ENCODE assay signal across 9 mouse cellular contexts in genomic region chr6:89413481-89413884, GRCm38 (mm10). TPM values are rescaled to one million over a fixed set of nuclear protein-coding genes. Genes with fewer than 3 reads are reported as not detected.
DNase-seq lines count a peak whose midpoint lies in the region; ATAC-seq and TF ChIP-seq lines count a peak whose summit lies in the region.
"Had no signal": no experiment of that assay in that cellular context is flagged by ENCODE, and none has a peak within 500 bp of the region (broad histone marks: within the 10 kb centered on the region; RNA-seq: fewer than 3 reads in every experiment).

No protein-coding gene starts in this region.

- H3K4me1 ChIP-seq in limb, embryonic 15.5 days = peaks cover 5% of the 10 kb centered on the region; the same call in 1 of the 2 replicates
- no peaks in the 10 kb centered on the region for H3K4me1 ChIP-seq in limb, embryonic 10.5 days
- peaks cover 10% of the 10 kb centered on the region for H3K4me1 ChIP-seq in intestine, embryonic 16.5 days (ENCODE audit: control insufficient read depth, insufficient read depth, low read length)
- no peaks in the 10 kb centered on the region for H3K4me1 ChIP-seq in midbrain, embryonic 13.5 days (replicated peaks)
- H3K4me1 ChIP-seq: neural tube, embryonic 15.5 days had no signal

- H3K4me2 ChIP-seq in limb, embryonic 15.5 days = no peak overlapping the region
- H3K4me2 ChIP-seq in intestine, embryonic 16.5 days (ENCODE audit: low read depth, low read length) = no peak overlapping the region
- peak overlapping the region; percentile 59 for H3K4me2 ChIP-seq in myocyte (ENCODE audit: low read depth)
- no peak overlapping the region for H3K4me2 ChIP-seq in midbrain, embryonic 13.5 days (replicated peaks)
- H3K4me2 ChIP-seq: neural tube, embryonic 15.5 days had no signal

- no peak for TF ChIP-seq POLR2A in myocyte (IDR thresholded peaks at IDR 0.05; ENCODE audit: insufficient read length, low read depth)

- H3K9me3 ChIP-seq in limb, embryonic 15.5 days = no peaks in the 10 kb centered on the region
- no peaks in the 10 kb centered on the region for H3K9me3 ChIP-seq in limb, embryonic 10.5 days (replicated peaks)
- no peaks in the 10 kb centered on the region for H3K9me3 ChIP-seq in intestine, embryonic 16.5 days (ENCODE audit: control insufficient read depth, low read length)
- no peaks in the 10 kb centered on the region for H3K9me3 ChIP-seq in midbrain, embryonic 13.5 days
- H3K9me3 ChIP-seq: neural tube, embryonic 15.5 days had no signal

- no peaks in the 10 kb centered on the region for H3K27me3 ChIP-seq in limb, embryonic 15.5 days
- no peaks in the 10 kb centered on the region for H3K27me3 ChIP-seq in limb, embryonic 10.5 days (ENCODE audit: low read depth, poor library complexity, severe bottlenecking)
- no peaks in the 10 kb centered on the region for H3K27me3 ChIP-seq in intestine, embryonic 16.5 days (replicated peaks; ENCODE audit: control insufficient read depth, insufficient read depth, low read length)
- H3K27me3 ChIP-seq in myocyte (ENCODE audit: control insufficient read depth, insufficient read depth, insufficient read length) = no peaks in the 10 kb centered on the region
- no peaks in the 10 kb centered on the region for H3K27me3 ChIP-seq in midbrain, embryonic 13.5 days
- H3K27me3 ChIP-seq: neural tube, embryonic 15.5 days had no signal

- H3K4me3 ChIP-seq in limb, embryonic 15.5 days = no peak overlapping the region
- no peak overlapping the region for H3K4me3 ChIP-seq in limb, embryonic 10.5 days
- H3K4me3 ChIP-seq in intestine, embryonic 16.5 days (ENCODE audit: low read length) = no peak overlapping the region
- H3K4me3 ChIP-seq in myocyte = no peak overlapping the region
- no peak overlapping the region for H3K4me3 ChIP-seq in midbrain, embryonic 13.5 days (replicated peaks)
- H3K4me3 ChIP-seq: neural tube, embryonic 15.5 days had no signal

- no peak overlapping the region for H3K9ac ChIP-seq in limb, embryonic 15.5 days
- no peak overlapping the region for H3K9ac ChIP-seq in intestine, embryonic 16.5 days (ENCODE audit: low read depth, low read length)
- no peak overlapping the region for H3K9ac ChIP-seq in midbrain, embryonic 13.5 days (replicated peaks)
- H3K9ac ChIP-seq: neural tube, embryonic 15.5 days had no signal

- peak overlapping the region; percentile 54; the same call in 1 of the 2 replicates for H3K27ac ChIP-seq in limb, embryonic 15.5 days
- no peak overlapping the region for H3K27ac ChIP-seq in limb, embryonic 10.5 days
- peak overlapping the region; percentile 55 for H3K27ac ChIP-seq in intestine, embryonic 16.5 days (ENCODE audit: low read length)
- no peak overlapping the region for H3K27ac ChIP-seq in midbrain, embryonic 13.5 days
- H3K27ac ChIP-seq: neural tube, embryonic 15.5 days had no signal

- no peak for ATAC-seq in limb, embryonic 15.5 days (ENCODE audit: insufficient number of reproducible peaks, low FRiP score, low TSS enrichment, low read depth)
- ATAC-seq in intestine, embryonic 16.5 days = peak; percentile 52
- ATAC-seq in midbrain, embryonic 13.5 days = no peak

- H3K36me3 ChIP-seq in limb, embryonic 15.5 days = no peaks in the 10 kb centered on the region
- no peaks in the 10 kb centered on the region for H3K36me3 ChIP-seq in limb, embryonic 10.5 days
- H3K36me3 ChIP-seq in intestine, embryonic 16.5 days (ENCODE audit: control insufficient read depth, insufficient read depth, low read length) = no peaks in the 10 kb centered on the region
- no peaks in the 10 kb centered on the region for H3K36me3 ChIP-seq in myocyte (ENCODE audit: control insufficient read depth, insufficient read depth)
- H3K36me3 ChIP-seq in midbrain, embryonic 13.5 days = no peaks in the 10 kb centered on the region

- no peaks in the 10 kb centered on the region for H3K79me2 ChIP-seq in myocyte (ENCODE audit: control insufficient read depth, insufficient read depth)

- no peak overlapping the region for H3ac ChIP-seq in myocyte (ENCODE audit: control insufficient read depth, insufficient read length)

- DNase-seq in limb, embryonic 10.5 days (ENCODE audit: low spot score) = no peak
- peak; percentile 75 for DNase-seq in NIH3T3 (ENCODE audit: low read depth)
- no peak for DNase-seq in cerebellum, adult 8-10 months
- DNase-seq: gastrocnemius, postnatal 14 days had no signal

TF ChIP-seq in myocyte, 11 proteins besides CTCF, POLR2A, EP300 and RAD21:
- no peak for TF ChIP-seq TCF12 (IDR thresholded peaks at IDR 0.05; ENCODE audit: insufficient read depth, poor library complexity, severe bottlenecking)
- TF ChIP-seq MYOD1 (IDR thresholded peaks at IDR 0.05; ENCODE audit: control insufficient read depth in 1 of 3, insufficient read length in 2 of 3, low read depth in 2 of 3) = no peak
- TF ChIP-seq USF1 (IDR thresholded peaks at IDR 0.05; ENCODE audit: low read depth) = no peak
- TF ChIP-seq CEBPB (IDR thresholded peaks at IDR 0.05; ENCODE audit: insufficient read depth, poor library complexity, severe bottlenecking) = no peak
- no peak for TF ChIP-seq POLR2AphosphoS2 (IDR thresholded peaks at IDR 0.05; ENCODE audit: insufficient read length, low read depth)
- no peak for TF ChIP-seq MYOG (IDR thresholded peaks at IDR 0.05; ENCODE audit: control insufficient read depth in 1 of 3, insufficient read depth in 1 of 3, insufficient read length in 2 of 3, low read depth in 2 of 3)
- TF ChIP-seq REST (IDR thresholded peaks at IDR 0.05; ENCODE audit: insufficient read depth, insufficient read length) = no peak
- TF ChIP-seq MAX (IDR thresholded peaks at IDR 0.05; ENCODE audit: low read depth) = no peak
- TF ChIP-seq TCF3 (IDR thresholded peaks at IDR 0.05; ENCODE audit: insufficient read length, low read depth) = no peak
- no peak for TF ChIP-seq E2F4 (IDR thresholded peaks at IDR 0.05; ENCODE audit: insufficient read depth)
- TF ChIP-seq SRF (IDR thresholded peaks at IDR 0.05; ENCODE audit: control insufficient read depth, insufficient read length, low read depth) = no peak

RNA-seq across cellular contexts. Expression of gene Plxna1, which starts 51.1 kb away (rescaled TPM):
- 24.4 and 31.8 TPM in 2 replicates for polyA plus RNA-seq in limb, embryonic 15.5 days (2015; fragmentation: Nextera tagmentation; extraction: Ambion mirVana)
- 28.6 and 29.5 TPM in 2 replicates for polyA plus RNA-seq in limb, embryonic 10.5 days (2016; fragmentation: Nextera tagmentation; extraction: Ambion mirVana)
- 5.4 and 6.5 TPM in 2 replicates for polyA plus RNA-seq in intestine, embryonic 16.5 days (2015; fragmentation: Nextera tagmentation; extraction: Ambion mirVana)
- 64.4 TPM for polyA plus RNA-seq in myocyte (2012; fragmentation: generic; extraction: Trizol)
- 53.1 and 69.4 TPM in 2 replicates for polyA plus RNA-seq in midbrain, embryonic 13.5 days (2015; fragmentation: Nextera tagmentation; extraction: Ambion mirVana)

Comparison
In these comparisons a context has a peak if more than half of its experiments do, and no peak if none do; other contexts are left out.
1. H3K27ac ChIP-seq: peak in limb, embryonic 15.5 days (single experiment) and intestine, embryonic 16.5 days (single experiment); none in limb, embryonic 10.5 days (single experiment) and midbrain, embryonic 13.5 days (single experiment).